Mouse (Mus musculus) kidney, adult 2 months (tissue): Measurements from ENCODE around the gene Syt1. TPM values are rescaled to one million over a fixed set of nuclear protein-coding genes. Genes with fewer than 3 reads are reported as not detected.

ENCODE experiments used
- DNase-seq: peaks from one replicate; pipeline ENCODE4 v3.0.0; 2021
- H3K27ac ChIP-seq: fragments of 200-500 bp; 2 replicates; pipeline ENCODE4 v1.5.1; 2012; ENCODE audit warnings: low read depth, low read length, control low read depth, inconsistent platforms; ENCODE audit not compliant: insufficient read depth
- H3K27me3 ChIP-seq: fragments of 200-500 bp; replicated peaks from 2 replicates; pipeline ENCODE4 v1.6.1; 2012; ENCODE audit warnings: mild to moderate bottlenecking, moderate library complexity, low read length, inconsistent platforms; ENCODE audit not compliant: control insufficient read depth, insufficient read depth
- H3K36me3 ChIP-seq: fragments of 200-500 bp; 2 replicates; pipeline ENCODE4 v1.6.1; 2012; ENCODE audit warnings: mild to moderate bottlenecking, moderate library complexity, low read length, inconsistent platforms; ENCODE audit not compliant: control insufficient read depth, insufficient read depth
- H3K4me1 ChIP-seq: fragments of 200-500 bp; 2 replicates; pipeline ENCODE4 v1.6.1; 2011; ENCODE audit warnings: low read length; ENCODE audit not compliant: control insufficient read depth, insufficient read depth
- H3K4me3 ChIP-seq: fragments of 200-500 bp; 2 replicates; pipeline ENCODE4 v1.5.1; 2011; ENCODE audit warnings: mild to moderate bottlenecking, low read depth, low read length, control low read depth; ENCODE audit not compliant: insufficient read depth
- CTCF ChIP-seq: fragments of 200-500 bp; conservative IDR thresholded peaks from 2 replicates; pipeline ENCODE4 v1.5.1; 2011; ENCODE audit warnings: low read depth, mild to moderate bottlenecking, control low read depth, low read length, moderate library complexity, mixed read lengths; ENCODE audit not compliant: insufficient read depth, insufficient read length
- POLR2A ChIP-seq: fragments of 200-500 bp; IDR thresholded peaks from one replicate; pipeline ENCODE4 v1.6.1; 2011; ENCODE audit warnings: low read depth, low read length, control low read depth
- WGBS: fragments of 180-500 bp; shearing (Covaris S2); methylation state at CpG from one replicate; pipeline ENCODE4 v1.1.7; 2018; 5-methylcytosine and 5-hydroxymethylcytosine counted together
- polyA plus RNA-seq: library from polyadenylated mRNA; depleted of rRNA; stranded (reverse); fragments of >200 nt; gene quantifications from 2 replicates; pipeline ENCODE4 v1.2.3, GENCODE M21; 2012

The Syt1 gene
- polyA plus RNA-seq, 1 experiment, result 1.0 TPM

- DNase-seq, result no peak
- Histone ChIP-seq H3K4me1 (no peaks in the 10 kb centered on the region), H3K36me3 (no peaks in the 10 kb centered on the region), H3K27ac (no peak overlapping the region), H3K4me3 (no peak overlapping the region), H3K27me3 (no peaks in the 10 kb centered on the region)
- 59% methylated on average over 8 of the region's 8 CpGs for WGBS
- no peak for TF ChIP-seq POLR2A
- TF ChIP-seq CTCF, result no peak
These were observed 544.2 kb downstream of the Syt1 start for GRCm38 (mm10) chr10:108466539-108466938.

- Histone ChIP-seq H3K4me3 (no peak overlapping the region), H3K36me3 (no peaks in the 10 kb centered on the region), H3K4me1 (no peaks in the 10 kb centered on the region), H3K27me3 (no peaks in the 10 kb centered on the region), H3K27ac (no peak overlapping the region)
- WGBS, result 81% methylated on average over 2 of the region's 2 CpGs
- DNase-seq, result no peak
- TF ChIP-seq CTCF, result no peak
- TF ChIP-seq POLR2A, result no peak
These were observed 548.9 kb downstream of the Syt1 start for GRCm38 (mm10) chr10:108461862-108462261.

GRCm38 (mm10) chr10:108457054-108457453, 553.7 kb downstream of the Syt1 start:
- no peaks in the 10 kb centered on the region for H3K36me3 ChIP-seq
- no peaks in the 10 kb centered on the region for H3K27me3 ChIP-seq
- TF ChIP-seq CTCF (no peak), POLR2A (no peak)
- peaks cover 9% of the 10 kb centered on the region for H3K4me1 ChIP-seq
- 100% methylated on average over 2 of the region's 2 CpGs for WGBS
- H3K27ac ChIP-seq, result no peak overlapping the region
- H3K4me3 ChIP-seq, result no peak overlapping the region
- DNase-seq, result no peak

GRCm38 (mm10) chr10:108455883-108456282, 554.9 kb downstream of the Syt1 start:
- H3K36me3 ChIP-seq, result no peaks in the 10 kb centered on the region
- TF ChIP-seq POLR2A (no peak), CTCF (no peak)
- H3K27ac ChIP-seq, result peak overlapping the region; percentile 12; the same call in 1 of the 2 replicates
- 58% methylated on average over 2 of the region's 2 CpGs for WGBS
- no peak for DNase-seq
- no peak overlapping the region for H3K4me3 ChIP-seq
- H3K4me1 ChIP-seq, result peaks cover 9% of the 10 kb centered on the region
- H3K27me3 ChIP-seq, result no peaks in the 10 kb centered on the region

- TF ChIP-seq POLR2A (no peak), CTCF (no peak)
- no peaks in the 10 kb centered on the region for H3K27me3 ChIP-seq
- H3K4me3 ChIP-seq, result no peak overlapping the region
- H3K36me3 ChIP-seq, result no peaks in the 10 kb centered on the region
- peaks cover 9% of the 10 kb centered on the region for H3K4me1 ChIP-seq
- peak overlapping the region; percentile 93 for H3K27ac ChIP-seq
- WGBS, result 44% methylated on average over 10 of the region's 10 CpGs
- DNase-seq, result peak; percentile 79
These were observed 555.6 kb downstream of the Syt1 start for GRCm38 (mm10) chr10:108455204-108455603.

- TF ChIP-seq CTCF (peak; percentile 22; the same call in 1 of the 2 replicates), POLR2A (no peak)
- H3K4me3 ChIP-seq, result no peak overlapping the region
- peaks cover 9% of the 10 kb centered on the region for H3K4me1 ChIP-seq
- H3K27me3 ChIP-seq, result no peaks in the 10 kb centered on the region
- DNase-seq, result peak; percentile 80
- no peaks in the 10 kb centered on the region for H3K36me3 ChIP-seq
- WGBS, result 42% methylated on average over 11 of the region's 11 CpGs
- H3K27ac ChIP-seq, result peak overlapping the region; percentile 93
These were observed 556.1 kb downstream of the Syt1 start for GRCm38 (mm10) chr10:108454691-108455117.

GRCm38 (mm10) chr10:108453561-108453960, 557.2 kb downstream of the Syt1 start:
- TF ChIP-seq POLR2A (no peak), CTCF (no peak)
- H3K36me3 ChIP-seq, result no peaks in the 10 kb centered on the region
- no peak overlapping the region for H3K4me3 ChIP-seq
- peak; percentile 94 for DNase-seq
- H3K4me1 ChIP-seq, result peaks cover 9% of the 10 kb centered on the region
- no peaks in the 10 kb centered on the region for H3K27me3 ChIP-seq
- H3K27ac ChIP-seq, result peak overlapping the region; percentile 87; the same call in 1 of the 2 replicates
- WGBS, result 35% methylated on average over 2 of the region's 2 CpGs

GRCm38 (mm10) chr10:108452421-108452820, 558.4 kb downstream of the Syt1 start:
- WGBS, result 55% methylated on average over 9 of the region's 9 CpGs
- no peaks in the 10 kb centered on the region for H3K36me3 ChIP-seq

More at GRCm38 (mm10) chr10:108452421-108452820, 558.4 kb downstream of the Syt1 start:
- Histone ChIP-seq H3K4me1 (peaks cover 9% of the 10 kb centered on the region), H3K27ac (peak overlapping the region; percentile 87), H3K27me3 (no peaks in the 10 kb centered on the region), H3K4me3 (no peak overlapping the region)
- no peak for TF ChIP-seq POLR2A
- TF ChIP-seq CTCF, result no peak
- peak; percentile 63 for DNase-seq
